Mouse (Mus musculus) CH12.LX (cell line): ENCODE measurements at regions not wholly inside any gene's neighbourhood (a gene's known extent, or its start where the extent isn't known, plus 50 kb on each side); places are given as distances from the start of the nearest gene placed in this dataset.
A peak's percentile ranks its signal among the peaks of the same experiment; 100 is the strongest.

Experiments
- BHLHE40 ChIP-seq: IDR thresholded peaks from 2 replicates; pipeline ENCODE4 v1.6.1; 2011; ENCODE audit warnings: mild to moderate bottlenecking, low read depth, low read length, improper control_type of control experiment
- CTCF ChIP-seq, 2 experiments: IDR thresholded peaks in 1 of 2; conservative IDR thresholded peaks in 1 of 2; 2 replicates each; pipeline ENCODE4 v1.5.1; 2011 to 2012; ENCODE audit warnings: low read depth in 2 of 2, low read length in 2 of 2, improper control_type of control experiment in 1 of 2, inconsistent platforms in 1 of 2, mild to moderate bottlenecking in 1 of 2, moderate library complexity in 1 of 2
- EP300 ChIP-seq: IDR thresholded peaks from 2 replicates; pipeline ENCODE4 v1.6.1; 2011; ENCODE audit warnings: low read length, improper control_type of control experiment
- HCFC1 ChIP-seq: IDR thresholded peaks from 2 replicates; pipeline ENCODE4 v1.6.1; 2012; ENCODE audit warnings: low read depth, mild to moderate bottlenecking, inconsistent platforms, low read length, improper control_type of control experiment
- JUND ChIP-seq: conservative IDR thresholded peaks from 2 replicates; pipeline ENCODE4 v1.6.1; 2011; ENCODE audit warnings: low read depth, low read length, improper control_type of control experiment
- MAZ ChIP-seq: IDR thresholded peaks from 2 replicates; pipeline ENCODE4 v1.6.1; 2012; ENCODE audit warnings: low read depth, mild to moderate bottlenecking, inconsistent platforms, low read length, improper control_type of control experiment, moderate library complexity
- MXI1 ChIP-seq: IDR thresholded peaks from 2 replicates; pipeline ENCODE4 v1.6.1; 2011; ENCODE audit warnings: mild to moderate bottlenecking, low read depth, low read length, improper control_type of control experiment
- POLR2A ChIP-seq: IDR thresholded peaks from 2 replicates; pipeline ENCODE4 v1.6.1; 2011; ENCODE audit warnings: low read depth, mild to moderate bottlenecking, improper control_type of control experiment, low read length
- UBTF ChIP-seq: IDR thresholded peaks from 2 replicates; pipeline ENCODE4 v1.6.1; 2012; ENCODE audit warnings: low read depth, mild to moderate bottlenecking, inconsistent platforms, low read length, improper control_type of control experiment, moderate library complexity

DNA sequence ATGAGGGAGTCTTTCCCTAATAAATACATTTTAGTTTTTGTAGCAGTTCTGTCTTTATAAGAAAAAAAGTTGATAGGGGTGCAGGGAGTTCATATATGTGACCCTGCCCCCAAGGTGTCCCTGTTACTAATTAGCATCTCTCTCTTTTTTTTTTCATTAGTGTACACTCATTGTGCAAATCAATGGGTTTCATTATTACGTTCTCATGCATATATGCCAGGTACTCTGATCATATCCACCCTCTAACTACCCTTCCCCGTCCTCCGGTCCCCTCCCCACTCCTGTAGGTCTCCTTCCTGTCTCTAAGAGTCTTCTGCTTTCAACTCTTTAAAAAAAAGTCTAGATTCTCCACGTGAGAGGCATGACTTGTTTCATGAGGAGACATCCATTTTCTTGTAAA is 63.9 kb upstream of the Ccnd2 start:
- TF ChIP-seq POLR2A: no peak
- TF ChIP-seq UBTF: no peak
- TF ChIP-seq MAZ: 0 out of 2 replicates have a peak, but pooled peaks have one; percentile 50
- TF ChIP-seq EP300: peak; percentile 75
- TF ChIP-seq CTCF (conservative IDR thresholded peaks at IDR 0.05 in 1 of 2, IDR thresholded peaks at IDR 0.05 in 1 of 2; ENCODE audit: low read depth in 2 of 2, low read length in 2 of 2): no peak
- peak; percentile 64; the same call in 1 of the 2 replicates for TF ChIP-seq JUND
- TF ChIP-seq MXI1: no peak
- TF ChIP-seq BHLHE40: peak; percentile 63
- no peak for TF ChIP-seq HCFC1
